Mouse (Mus musculus) CD4-positive, CD25-positive, alpha-beta regulatory T cell, adult 2 months (primary cell): ENCODE measurements around the gene Mgat4c.

ENCODE experiments used
- DNase-seq: peaks from one replicate; pipeline ENCODE4 v3.0.0-alpha.2; 2012; ENCODE audit warnings: low read depth, low spot score

The Mgat4c gene

DNA sequence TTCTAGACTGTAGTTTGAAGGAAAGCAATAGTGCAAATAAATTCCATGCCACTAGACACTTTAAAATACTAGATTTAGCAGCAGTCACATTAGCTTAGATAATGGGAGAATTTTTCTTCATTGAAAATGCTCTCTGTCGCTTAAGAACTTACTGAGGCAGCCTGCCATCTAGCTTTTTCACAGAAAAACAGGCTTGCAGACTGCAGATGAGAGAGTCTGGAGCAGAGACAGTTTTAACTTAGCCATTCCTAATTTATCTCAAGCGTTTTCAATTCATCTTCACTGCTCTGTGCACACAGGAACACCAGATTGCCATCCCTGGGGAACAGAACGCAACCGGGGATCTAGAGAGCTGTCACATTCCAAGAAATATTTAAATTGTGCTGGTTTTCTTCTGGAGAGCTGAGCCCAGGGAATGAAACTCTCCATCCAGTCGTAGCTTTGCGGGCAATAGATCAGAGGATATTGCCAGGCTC is at the start of gene Mgat4c:
Mgat4c (plus strand) TSS at position 51 of the 476 bp plus-strand sequence.
- no peak for DNase-seq

DNA sequence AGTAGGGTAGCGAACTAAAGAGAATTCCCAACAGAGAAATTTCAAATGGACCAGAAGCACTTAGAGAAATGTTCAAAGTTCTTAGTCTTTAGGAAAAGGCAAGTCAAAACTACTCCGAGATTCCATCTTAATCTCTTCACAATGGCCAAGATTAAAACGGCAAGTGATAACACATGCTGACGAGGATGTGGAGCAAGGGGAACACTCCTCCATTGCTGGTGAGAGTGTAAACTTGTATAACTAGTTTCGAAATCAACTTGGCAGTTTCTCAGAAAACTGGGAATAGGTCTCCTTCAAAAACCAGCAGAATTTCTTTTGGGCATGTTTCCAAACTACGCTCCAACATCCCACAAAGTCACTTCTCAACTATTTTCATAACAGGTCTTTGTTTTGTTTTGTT is 46.0 kb upstream of the Mgat4c start:
- no peak for DNase-seq

DNA sequence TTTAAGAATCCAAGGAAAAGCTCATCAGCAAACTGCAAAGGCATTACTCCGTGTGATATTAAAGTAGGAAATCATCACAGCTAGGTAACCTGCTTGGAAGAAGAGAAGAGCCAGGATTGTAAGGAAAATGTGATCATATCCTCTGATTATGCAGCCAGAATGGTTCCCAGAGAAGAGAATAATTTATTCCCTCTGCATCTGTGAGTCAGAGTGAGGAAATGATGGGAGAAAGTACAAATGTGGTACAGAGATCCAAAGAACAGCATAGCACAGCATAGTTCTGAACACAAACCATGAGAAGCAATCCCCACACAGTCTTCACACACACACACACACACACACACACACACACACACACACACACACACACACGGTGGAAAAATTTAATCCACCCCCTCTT is 40.2 kb upstream of the Mgat4c start:
- no peak for DNase-seq

DNA sequence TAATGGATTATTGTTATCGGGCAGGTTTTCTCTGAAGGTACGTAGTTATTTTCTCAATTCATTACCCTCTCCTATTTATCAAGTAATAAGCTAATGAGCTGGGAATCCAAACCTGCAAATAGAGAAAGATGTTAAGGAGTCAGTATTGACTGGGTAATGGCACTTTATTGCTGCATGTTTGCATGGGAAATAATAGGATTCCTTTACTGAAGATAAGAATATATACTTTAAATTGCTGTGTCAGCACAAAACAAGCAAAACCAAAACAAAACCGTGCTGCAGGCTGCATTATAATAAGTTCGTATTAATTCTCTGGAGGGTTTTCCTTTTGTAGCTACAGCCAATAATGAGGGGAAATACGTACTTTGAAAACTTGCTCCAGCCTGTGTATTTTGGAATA is 627 bp downstream of the Mgat4c start:
- DNase-seq, result no peak

DNA sequence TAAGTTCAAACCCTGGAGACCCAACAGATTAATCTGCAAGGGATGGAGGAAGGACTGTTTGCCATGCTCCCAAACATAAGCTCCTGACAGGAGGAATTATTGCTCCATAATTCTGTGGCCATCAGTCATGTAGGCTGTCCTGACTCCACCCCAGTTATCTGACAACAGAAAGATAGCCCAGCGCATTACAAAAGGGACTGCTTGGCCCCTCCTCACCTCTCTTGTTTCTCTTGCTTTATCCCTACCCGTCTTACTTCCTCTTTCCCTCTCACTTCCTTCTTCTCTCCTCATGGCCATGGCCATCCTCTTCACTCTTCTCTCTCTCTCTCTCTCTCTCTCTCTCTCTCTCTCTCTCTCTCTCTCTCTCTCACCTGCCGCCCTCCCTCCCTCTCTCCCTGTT is 80.5 kb downstream of the Mgat4c start:
- no peak for DNase-seq

- no peak for DNase-seq
These were observed 89.4 kb downstream of the Mgat4c start for GRCm38 (mm10) chr10:101770688-101771087.

DNA sequence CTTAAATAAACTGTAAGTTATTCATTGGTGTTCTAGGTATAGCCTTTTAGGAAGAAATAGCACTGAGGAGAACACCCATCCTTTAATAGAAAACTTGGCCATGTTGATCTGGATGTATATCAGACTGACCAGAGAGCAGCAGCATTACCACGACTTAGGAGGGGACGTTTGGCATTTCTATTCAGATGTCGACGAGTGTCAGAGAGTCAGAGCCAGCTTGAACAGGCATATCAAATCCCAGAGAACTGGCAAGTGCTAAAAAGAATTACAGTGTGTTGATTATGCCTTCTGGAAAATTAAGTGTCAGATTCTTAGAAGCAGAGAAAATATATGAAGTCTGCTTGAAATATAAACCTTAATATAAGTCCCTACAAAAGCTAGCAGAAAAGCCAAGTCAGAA is 89.9 kb downstream of the Mgat4c start:
- no peak for DNase-seq

DNA sequence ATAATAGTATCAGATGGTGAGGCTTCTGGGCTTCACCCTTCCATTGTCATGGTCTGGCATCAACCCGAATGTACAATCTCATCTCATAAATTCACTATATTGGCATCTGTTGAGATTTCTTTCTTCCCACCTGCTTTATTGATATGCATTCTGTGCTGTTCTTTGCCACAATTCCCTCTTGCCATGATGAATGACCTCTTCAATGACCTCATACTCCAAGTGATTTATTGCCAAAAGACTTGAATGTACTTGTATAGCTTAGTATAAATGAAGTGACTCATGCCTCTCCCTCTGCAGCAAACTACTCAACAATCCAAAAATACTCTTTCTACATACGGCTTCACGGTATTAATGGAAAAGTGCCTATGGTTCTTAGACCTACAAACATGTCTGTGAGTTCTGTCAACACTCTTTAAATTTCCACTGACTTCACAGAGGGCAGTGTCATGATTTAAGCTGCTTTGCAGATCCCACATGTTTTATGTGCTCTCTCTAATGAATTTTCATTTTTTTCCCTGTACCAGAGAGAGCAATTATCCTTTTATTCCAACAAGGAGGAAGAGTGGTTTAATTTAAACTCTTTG is 102.0 kb downstream of the Mgat4c start:
- DNase-seq, result no peak

DNA sequence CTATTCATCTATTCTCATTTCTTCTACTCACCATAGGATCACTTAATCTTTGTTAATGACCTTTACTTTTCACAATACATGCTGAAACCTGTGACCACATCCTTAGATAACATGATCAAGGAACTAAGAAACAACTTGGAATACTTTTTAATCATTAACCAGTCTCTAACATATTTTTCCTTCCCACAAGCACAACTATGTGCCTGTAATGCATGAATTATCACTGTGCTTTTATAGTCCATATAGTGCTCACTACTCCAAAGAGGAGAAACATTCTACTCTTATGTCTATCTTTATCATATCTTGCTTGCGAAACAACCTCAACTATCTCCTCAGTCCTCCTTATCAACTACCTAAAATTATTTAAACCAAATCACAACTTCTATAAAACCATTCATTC is 114.2 kb downstream of the Mgat4c start:
- DNase-seq, result no peak

DNA sequence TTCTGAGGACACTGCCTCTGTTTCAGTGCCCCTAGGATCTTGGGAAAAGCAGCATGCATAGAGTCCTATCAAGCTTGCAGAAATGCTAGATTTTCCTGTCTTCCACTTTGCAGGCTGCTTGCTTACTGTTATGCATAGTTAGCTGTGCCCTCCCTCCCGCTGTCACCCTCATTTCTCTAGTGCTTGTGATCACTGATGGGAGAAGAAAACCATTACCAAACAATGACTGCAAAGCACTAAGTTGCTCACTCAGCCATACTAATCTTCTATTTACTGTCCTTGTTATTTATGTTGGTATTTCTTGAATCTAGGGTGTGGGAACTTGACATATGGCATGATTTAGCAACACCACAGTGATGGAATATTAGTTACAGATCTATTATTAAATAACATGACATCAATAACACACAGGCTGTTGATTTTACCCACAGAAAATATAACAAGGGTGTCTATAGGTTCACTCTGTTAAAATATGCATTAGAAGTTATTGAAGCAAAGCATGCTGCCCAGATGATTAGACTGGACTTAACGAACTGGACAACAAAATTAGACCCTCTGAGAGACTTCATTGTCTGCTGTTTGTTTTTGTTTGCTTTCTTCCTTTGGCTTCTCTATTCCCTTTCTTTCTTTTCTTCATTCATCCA is 117.7 kb downstream of the Mgat4c start:
- no peak for DNase-seq

DNA sequence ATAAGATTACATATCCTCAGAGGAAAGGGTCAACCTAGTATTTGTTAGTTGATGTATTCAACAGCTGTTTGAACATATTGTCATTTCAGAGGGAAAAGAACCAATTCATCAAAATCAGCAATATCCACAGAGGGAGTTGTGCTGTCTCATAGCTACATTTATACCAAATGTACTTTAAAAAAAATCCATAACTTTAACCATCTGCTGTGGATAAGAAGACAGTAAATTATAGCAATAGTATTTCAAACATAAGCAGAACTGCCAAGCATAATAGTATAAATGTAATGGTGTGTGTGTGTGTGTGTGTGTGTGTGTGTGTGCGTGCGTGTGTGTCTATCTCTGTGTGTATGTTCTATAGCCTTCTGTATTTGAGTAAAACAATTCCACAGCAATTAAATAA is 127.5 kb downstream of the Mgat4c start:
- DNase-seq, result no peak

DNA sequence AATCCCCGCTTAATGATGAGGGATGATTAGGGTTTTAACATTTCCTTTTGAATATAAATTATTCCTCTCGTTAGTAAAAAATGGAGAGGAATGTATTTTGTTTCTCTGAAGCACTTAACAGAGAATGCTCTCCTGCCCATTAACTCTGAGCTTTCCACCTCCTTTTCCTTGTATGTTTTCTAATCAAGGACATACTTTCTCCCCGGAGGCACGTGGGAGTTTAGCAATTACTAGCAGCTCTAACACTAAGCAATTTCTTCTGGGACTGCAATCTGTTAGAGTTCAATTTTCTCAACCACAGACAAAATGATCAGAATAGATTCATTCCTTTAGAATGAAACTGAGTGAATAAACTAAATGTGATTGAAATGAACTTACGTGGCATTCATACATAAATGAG is 135.6 kb downstream of the Mgat4c start:
- DNase-seq, result no peak

GRCm38 (mm10) chr10:101827944-101828343 is 146.7 kb downstream of the Mgat4c start:
- DNase-seq, result no peak

- DNase-seq, result no peak
These were observed 174.8 kb downstream of the Mgat4c start for GRCm38 (mm10) chr10:101856115-101856514.

- DNase-seq, result no peak
These were observed 208.6 kb downstream of the Mgat4c start for GRCm38 (mm10) chr10:101889866-101890265.

- no peak for DNase-seq
These were observed 236.1 kb downstream of the Mgat4c start for GRCm38 (mm10) chr10:101917328-101917814.

GRCm38 (mm10) chr10:101997612-101998011 is 316.3 kb downstream of the Mgat4c start:
- no peak for DNase-seq

DNA sequence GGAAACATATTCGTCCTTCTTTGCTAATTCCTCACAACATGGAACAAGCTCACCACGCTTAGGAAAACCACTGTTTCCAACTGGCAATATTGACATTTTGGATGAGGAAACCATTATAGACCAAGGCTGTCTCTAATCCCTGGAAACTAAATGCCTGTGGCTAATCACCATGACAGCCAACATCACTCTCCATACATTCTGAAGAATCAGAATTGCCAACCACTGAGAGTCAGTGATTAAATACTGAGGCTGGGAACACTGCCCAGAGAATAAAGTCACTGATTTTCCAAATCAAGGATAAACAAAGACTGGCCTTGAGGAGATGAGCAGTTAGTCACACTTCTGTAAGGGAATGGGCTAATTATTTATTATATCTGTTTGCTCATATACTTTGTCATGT is 361.2 kb downstream of the Mgat4c start:
- DNase-seq, result no peak

DNA sequence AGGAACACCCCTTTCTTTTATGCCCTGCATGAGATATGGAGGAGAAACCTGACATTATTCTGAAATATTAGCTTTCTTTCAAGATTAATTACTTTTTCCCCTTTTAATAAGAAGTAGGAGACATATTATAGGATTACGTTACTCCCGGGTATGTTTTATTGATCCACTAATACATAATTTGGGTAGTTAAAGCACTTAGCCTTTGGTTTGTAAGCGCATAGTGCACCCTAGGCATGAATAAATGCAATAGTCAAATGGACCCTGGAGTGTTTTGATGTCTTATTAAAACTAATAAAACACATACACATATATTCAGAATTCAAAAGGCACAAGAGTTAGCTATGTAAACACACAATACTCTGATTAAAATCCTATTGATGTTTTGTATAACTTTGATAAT is 374.9 kb downstream of the Mgat4c start:
- no peak for DNase-seq

DNA sequence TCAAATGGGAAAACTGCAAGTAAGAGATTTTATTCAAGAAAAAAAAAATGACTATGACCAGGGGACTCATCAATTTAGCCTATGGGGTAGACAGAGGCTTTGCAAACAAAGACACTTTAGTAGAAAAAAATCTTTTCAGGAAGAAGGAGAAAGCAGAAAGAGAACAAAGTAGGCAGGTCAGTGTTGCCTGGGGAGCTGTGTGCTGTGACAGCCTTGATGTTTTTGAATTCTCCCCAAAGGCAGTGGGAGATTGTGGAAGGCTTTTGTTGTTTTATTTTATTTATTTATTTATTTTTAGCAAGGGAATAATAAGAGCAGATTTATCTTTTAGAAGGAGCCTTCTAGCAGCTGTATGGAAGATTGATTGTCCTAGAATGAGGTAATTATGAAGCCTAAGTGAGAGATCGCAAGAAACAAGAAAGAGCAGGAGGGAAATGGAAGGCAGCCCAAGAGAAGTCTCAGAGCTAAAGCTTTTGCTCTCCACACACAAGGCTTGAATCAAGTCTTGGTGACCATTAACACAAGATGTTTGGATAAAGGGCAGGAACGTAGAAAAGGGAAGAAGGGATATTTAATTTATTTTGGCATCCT is 375.8 kb downstream of the Mgat4c start:
- DNase-seq, result no peak

- DNase-seq, result no peak
These were observed 393.5 kb downstream of the Mgat4c start for GRCm38 (mm10) chr10:102074541-102075398.

DNA sequence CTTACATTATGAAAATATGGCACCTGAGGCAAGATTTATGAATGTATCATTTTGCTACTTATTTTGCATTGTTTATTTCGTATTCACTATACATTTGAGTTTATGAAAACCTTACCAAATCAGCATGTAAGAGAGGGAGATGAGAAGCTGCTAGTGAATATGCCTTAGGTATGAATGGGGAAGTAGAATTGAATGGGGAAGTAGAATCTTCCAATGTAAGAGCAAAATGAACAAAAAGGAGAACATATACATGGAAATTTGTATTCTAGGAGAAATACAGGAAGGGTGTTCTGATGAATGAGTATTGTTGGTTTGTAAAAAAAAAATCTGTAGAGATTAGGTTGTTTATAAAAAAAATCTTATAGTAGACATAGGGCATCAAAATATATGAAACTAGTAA is 441.9 kb downstream of the Mgat4c start:
- no peak for DNase-seq
